Mouse (Mus musculus) liver, postnatal 0 days (tissue): Measurements from ENCODE around the gene Lama2. TPM values are rescaled to one million over a fixed set of nuclear protein-coding genes. Genes with fewer than 3 reads are reported as not detected.

Experiments used
- ATAC-seq: fragments of 200-750 bp; cut with Nextera tagmentation; 2 replicates; pipeline ENCODE4 v1.8.0; 2017; ENCODE audit warnings: mild to moderate bottlenecking, moderate library complexity
- DNase-seq: peaks from one replicate; pipeline ENCODE4 v3.0.0-alpha.2; 2016
- H3K27ac ChIP-seq: fragments of 300-500 bp; sonication (generic); 2 replicates; pipeline ENCODE4 v1.5.1; 2014; ENCODE audit warnings: antibody characterized with exemption, moderate library complexity, mild to moderate bottlenecking, low read depth
- H3K27me3 ChIP-seq: fragments of 300-500 bp; sonication (generic); 2 replicates; pipeline ENCODE4 v1.6.1; 2014; ENCODE audit warnings: low read length, control low read depth, mixed read lengths; ENCODE audit not compliant: insufficient read depth
- H3K36me3 ChIP-seq: fragments of 300-500 bp; sonication (generic); replicated peaks from 2 replicates; pipeline ENCODE4 v1.6.1; 2014; ENCODE audit warnings: mild to moderate bottlenecking, control low read depth, low read length, moderate library complexity, mixed read lengths; ENCODE audit not compliant: insufficient read depth
- H3K4me1 ChIP-seq: fragments of 300-500 bp; sonication (generic); 2 replicates; pipeline ENCODE4 v1.6.1; 2014; ENCODE audit warnings: antibody characterized with exemption, mild to moderate bottlenecking, control low read depth; ENCODE audit not compliant: insufficient read depth
- H3K4me2 ChIP-seq: fragments of 300-500 bp; sonication (generic); 2 replicates; pipeline ENCODE4 v1.6.1; 2014; ENCODE audit warnings: low read depth, mild to moderate bottlenecking, low read length, moderate library complexity, mixed read lengths
- H3K4me3 ChIP-seq: fragments of 300-500 bp; sonication (generic); 2 replicates; pipeline ENCODE4 v1.5.1; 2014; ENCODE audit warnings: low read depth, low read length
- H3K9ac ChIP-seq: fragments of 300-500 bp; sonication (generic); replicated peaks from 2 replicates; pipeline ENCODE4 v1.6.1; 2014; ENCODE audit warnings: mild to moderate bottlenecking, moderate library complexity
- H3K9me3 ChIP-seq: fragments of 300-500 bp; sonication (generic); 2 replicates; pipeline ENCODE4 v1.6.1; 2016; ENCODE audit warnings: mild to moderate bottlenecking, control low read depth, low read length, mixed read lengths
- CTCF ChIP-seq: sonication (generic); IDR thresholded peaks from 2 replicates; pipeline ENCODE4 v1.5.1; 2016; ENCODE audit warnings: antibody characterized with exemption, low read depth
- EP300 ChIP-seq: IDR thresholded peaks from 2 replicates; pipeline ENCODE4 v1.6.1; 2016; ENCODE audit warnings: antibody characterized with exemption, low read depth, mild to moderate bottlenecking
- WGBS: fragments of 180-500 bp; shearing (Covaris S2); extraction: QIAGEN DNeasy Blood & Tissue Kit; methylation state at CpG from one replicate; pipeline ENCODE4 v1.1.7; 2014; ENCODE audit not compliant: insufficient replicate concordance; 5-methylcytosine and 5-hydroxymethylcytosine counted together
- polyA plus RNA-seq: library from polyadenylated mRNA; unstranded; fragments of >200 nt; fragmentation: Nextera tagmentation; extraction: Ambion mirVana; gene quantifications from 2 replicates; pipeline ENCODE4 v1.2.1, GENCODE M21; 2015

The Lama2 gene
- polyA plus RNA-seq, 1 experiment from 2014 or later = 0.86 TPM

DNA sequence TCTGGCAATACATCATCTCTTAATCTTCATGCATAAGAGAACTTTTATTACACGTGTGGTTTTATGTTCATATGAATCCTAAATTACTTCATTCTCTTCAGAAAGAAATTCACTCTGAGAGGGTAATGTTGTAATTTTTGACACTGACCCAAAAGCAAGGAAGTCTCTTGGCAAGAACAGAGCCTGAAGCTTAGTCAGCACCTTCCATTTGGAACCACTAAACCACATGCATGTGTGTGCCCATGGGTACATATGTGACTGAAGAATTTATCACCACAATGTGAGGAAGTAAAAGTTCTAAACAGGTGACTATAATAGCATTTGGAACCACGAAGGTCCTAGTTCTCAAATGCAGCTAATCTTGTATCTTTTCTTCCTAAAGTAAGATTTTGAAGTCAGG, 353.7 kb downstream of the Lama2 start:
- Histone ChIP-seq H3K4me3 (no peak overlapping the region), H3K9ac (no peak overlapping the region), H3K27ac (no peak overlapping the region), H3K27me3 (no peaks in the 10 kb centered on the region), H3K9me3 (no peaks in the 10 kb centered on the region), H3K4me1 (no peaks in the 10 kb centered on the region), H3K36me3 (no peaks in the 10 kb centered on the region), H3K4me2 (no peak overlapping the region)
- 46% methylated on average over 2 of the region's 2 CpGs for WGBS
- no peak for DNase-seq
- TF ChIP-seq EP300 = no peak
- TF ChIP-seq CTCF = no peak
- no peak for ATAC-seq

DNA sequence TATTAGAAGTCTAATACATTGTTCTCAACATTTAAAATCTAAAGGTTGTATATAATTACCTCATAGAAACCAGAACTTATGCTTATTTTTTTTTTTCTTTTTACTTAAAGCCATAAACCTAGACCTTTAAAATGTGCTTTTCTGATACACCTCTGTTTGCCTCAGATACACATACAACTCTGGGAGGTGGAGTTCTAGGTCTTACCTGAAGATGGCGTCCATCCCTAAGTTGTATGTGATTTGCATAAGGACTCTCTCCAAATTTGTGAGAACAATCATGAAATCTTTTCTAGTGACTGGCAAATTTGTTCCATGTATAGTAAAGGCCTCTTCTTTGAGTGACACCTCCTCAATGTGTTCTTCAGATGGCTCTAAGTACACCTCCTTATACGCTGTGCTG, 354.8 kb downstream of the Lama2 start:
- no peaks in the 10 kb centered on the region for H3K27me3 ChIP-seq
- no peak overlapping the region for H3K27ac ChIP-seq
- H3K36me3 ChIP-seq = no peaks in the 10 kb centered on the region
- H3K4me3 ChIP-seq = no peak overlapping the region
- H3K9me3 ChIP-seq = no peaks in the 10 kb centered on the region
- H3K4me2 ChIP-seq = no peak overlapping the region
- DNase-seq = no peak
- TF ChIP-seq CTCF = no peak
- no peak for TF ChIP-seq EP300
- 54% methylated on average over 2 of the region's 2 CpGs for WGBS
- no peak for ATAC-seq
- no peaks in the 10 kb centered on the region for H3K4me1 ChIP-seq
- no peak overlapping the region for H3K9ac ChIP-seq

DNA sequence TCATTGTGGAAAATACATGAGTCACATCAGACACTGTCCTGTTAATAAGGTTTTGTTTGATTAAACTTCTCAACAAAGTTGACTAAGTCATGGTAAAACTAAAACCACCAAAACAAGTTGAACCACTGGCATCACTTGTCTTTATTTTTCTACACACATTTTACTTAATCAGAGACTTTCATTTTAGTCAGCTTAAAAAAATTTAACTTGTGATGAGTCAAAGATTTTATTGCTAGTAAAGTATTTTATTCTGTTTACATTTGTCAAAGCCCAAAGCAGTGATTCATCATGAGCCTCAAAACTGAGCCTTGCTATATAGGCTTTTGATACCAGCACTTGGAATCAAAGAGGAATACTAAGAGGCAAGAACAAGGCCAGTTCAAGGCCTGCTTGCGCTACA, 369.8 kb downstream of the Lama2 start:
- H3K9ac ChIP-seq = no peak overlapping the region
- no peak overlapping the region for H3K27ac ChIP-seq
- no peak overlapping the region for H3K4me2 ChIP-seq
- H3K4me1 ChIP-seq = no peaks in the 10 kb centered on the region
- no peaks in the 10 kb centered on the region for H3K9me3 ChIP-seq
- ATAC-seq (no peak), DNase-seq (no peak)
- no peak overlapping the region for H3K4me3 ChIP-seq
- whole genome bisulfite sequencing = 90% methylated on average over 1 of the region's 1 CpGs
- no peaks in the 10 kb centered on the region for H3K36me3 ChIP-seq
- H3K27me3 ChIP-seq = no peaks in the 10 kb centered on the region
- no peak for TF ChIP-seq EP300
- TF ChIP-seq CTCF = no peak

DNA sequence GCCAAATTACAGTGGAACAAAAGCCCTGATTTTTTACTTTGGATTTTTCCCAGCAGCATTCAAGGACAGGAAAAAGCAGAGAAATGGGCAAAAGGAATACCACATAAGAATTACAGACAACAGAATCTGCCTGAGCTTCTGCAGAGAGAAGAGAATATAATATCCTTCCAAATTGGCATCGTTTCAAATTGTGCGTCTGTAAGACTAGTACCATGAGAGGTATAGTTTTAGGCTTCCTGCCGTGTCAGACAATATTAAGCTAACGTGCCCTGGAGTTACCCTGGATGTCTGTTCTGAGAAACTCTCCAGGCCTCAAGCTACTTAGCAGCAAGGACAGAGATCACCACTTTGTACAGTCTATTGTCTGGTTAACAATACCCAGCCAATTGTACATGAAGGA, 384.8 kb downstream of the Lama2 start:
- no peak overlapping the region for H3K4me2 ChIP-seq
- H3K27ac ChIP-seq = no peak overlapping the region
- no peak overlapping the region for H3K9ac ChIP-seq
- no peaks in the 10 kb centered on the region for H3K4me1 ChIP-seq
- DNase-seq (no peak), ATAC-seq (no peak)
- H3K9me3 ChIP-seq = no peaks in the 10 kb centered on the region
- no peak overlapping the region for H3K4me3 ChIP-seq
- no peaks in the 10 kb centered on the region for H3K27me3 ChIP-seq
- 73% methylated on average over 4 of the region's 4 CpGs for WGBS
- H3K36me3 ChIP-seq = no peaks in the 10 kb centered on the region
- no peak for TF ChIP-seq CTCF
- TF ChIP-seq EP300 = no peak

DNA sequence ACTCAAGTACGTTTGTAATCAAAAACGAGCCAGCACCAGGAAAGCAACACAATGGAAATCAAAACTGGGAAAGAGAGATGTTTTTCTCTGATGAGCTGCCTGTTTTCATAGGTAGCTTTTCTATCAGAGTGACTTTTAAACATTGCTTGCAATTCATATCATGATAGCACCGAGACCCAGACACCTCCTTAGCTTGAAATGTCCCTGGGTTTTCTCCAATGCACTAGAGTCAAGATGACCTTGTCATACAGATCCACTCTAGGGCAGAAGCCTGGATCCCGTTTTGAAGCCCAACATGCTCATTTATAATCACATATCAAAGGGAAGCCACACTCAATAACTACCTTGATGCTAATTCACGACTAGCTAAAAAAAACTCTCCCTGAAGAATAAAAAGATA, 386.0 kb downstream of the Lama2 start:
- Histone ChIP-seq H3K36me3 (no peaks in the 10 kb centered on the region), H3K4me1 (no peaks in the 10 kb centered on the region), H3K4me2 (no peak overlapping the region), H3K27ac (no peak overlapping the region), H3K9me3 (no peaks in the 10 kb centered on the region), H3K9ac (no peak overlapping the region), H3K4me3 (no peak overlapping the region), H3K27me3 (no peaks in the 10 kb centered on the region)
- DNase-seq = no peak
- TF ChIP-seq EP300 (no peak), CTCF (no peak)
- 62% methylated on average over 5 of the region's 5 CpGs for whole genome bisulfite sequencing
- ATAC-seq = no peak

DNA sequence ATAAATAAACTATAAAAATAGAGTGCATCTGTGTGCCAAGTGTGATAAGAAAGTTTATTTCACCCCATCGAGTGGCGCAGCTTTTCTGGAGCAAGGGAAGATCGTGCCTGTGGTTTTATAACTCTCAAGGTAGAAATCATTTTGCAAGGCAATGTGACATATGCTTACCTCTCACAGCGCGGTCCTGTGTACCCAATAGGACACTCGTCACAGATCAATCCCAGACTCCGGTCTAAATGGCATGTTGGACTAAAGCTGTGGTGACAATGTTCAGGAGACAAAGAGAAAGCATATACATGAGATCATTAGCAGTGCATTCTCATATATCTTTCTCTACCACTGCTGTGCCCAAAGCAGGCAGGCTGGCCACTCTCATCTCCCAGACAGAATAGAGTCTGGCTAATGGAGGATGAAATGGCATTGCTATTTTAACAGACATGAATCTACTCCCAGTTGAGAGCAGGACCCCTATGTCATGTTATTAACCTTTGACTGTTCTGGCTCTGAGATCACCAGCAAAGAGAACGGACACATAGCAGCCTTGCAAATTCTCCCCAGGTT, 395.7 kb downstream of the Lama2 start:
- DNase-seq = no peak
- no peaks in the 10 kb centered on the region for H3K4me1 ChIP-seq
- H3K4me2 ChIP-seq = no peak overlapping the region
- no peaks in the 10 kb centered on the region for H3K27me3 ChIP-seq
- H3K4me3 ChIP-seq = no peak overlapping the region
- no peaks in the 10 kb centered on the region for H3K9me3 ChIP-seq
- no peak overlapping the region for H3K27ac ChIP-seq
- no peak overlapping the region for H3K9ac ChIP-seq
- WGBS = 63% methylated on average over 8 of the region's 8 CpGs
- ATAC-seq = no peak
- H3K36me3 ChIP-seq = no peaks in the 10 kb centered on the region
- TF ChIP-seq CTCF = no peak
- TF ChIP-seq EP300 = no peak

DNA sequence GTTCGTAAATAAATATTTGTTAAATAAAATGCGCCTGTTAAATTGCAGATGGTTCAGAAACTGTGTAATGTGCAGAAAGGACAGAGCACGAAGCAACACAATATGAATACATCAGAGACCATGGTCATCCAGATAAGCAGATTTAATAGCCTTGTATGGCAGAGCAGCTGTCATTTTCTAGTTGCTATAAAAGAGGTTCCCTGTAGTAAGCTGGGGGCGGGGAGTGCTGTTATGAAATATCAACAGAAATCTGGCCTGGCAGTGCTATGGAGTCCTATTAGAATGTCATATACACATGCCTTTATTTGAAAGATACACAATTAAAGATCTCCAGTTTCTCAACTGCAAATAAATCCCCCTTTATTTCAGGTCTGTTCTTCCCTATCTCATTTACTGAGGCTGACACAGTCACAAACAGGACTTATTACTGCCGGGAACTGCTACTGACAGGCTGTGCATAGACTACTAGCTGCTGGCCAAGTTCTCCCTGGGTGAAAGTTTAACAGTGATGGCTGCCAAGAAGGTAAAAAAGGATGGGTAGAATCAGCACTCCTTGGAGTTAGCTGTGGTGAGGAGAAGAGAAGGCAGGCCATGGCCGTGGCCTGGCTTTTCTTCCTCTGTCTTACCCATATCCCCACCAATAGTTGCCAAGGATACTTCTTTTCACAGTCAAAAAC, 396.8 kb downstream of the Lama2 start:
- Histone ChIP-seq H3K27ac (no peak overlapping the region), H3K27me3 (no peaks in the 10 kb centered on the region), H3K36me3 (no peaks in the 10 kb centered on the region), H3K9ac (no peak overlapping the region), H3K4me1 (no peaks in the 10 kb centered on the region), H3K4me3 (no peak overlapping the region), H3K4me2 (no peak overlapping the region), H3K9me3 (no peaks in the 10 kb centered on the region)
- 78% methylated on average over 6 of the region's 6 CpGs for WGBS
- DNase-seq = no peak
- no peak for TF ChIP-seq EP300
- no peak for TF ChIP-seq CTCF
- no peak for ATAC-seq
